Mouse (Mus musculus) lung, embryonic 14.5 days (tissue): ENCODE measurements around the gene Fbxl16. TPM values are rescaled to one million over a fixed set of nuclear protein-coding genes. Genes with fewer than 3 reads are reported as not detected.

Experiments used
- ATAC-seq: fragments of 200-750 bp; cut with Nextera tagmentation; 2 replicates; pipeline ENCODE4 v1.8.0; 2017; ENCODE audit warnings: mild to moderate bottlenecking, moderate TSS enrichment, moderate library complexity; ENCODE audit not compliant: insufficient read depth
- DNase-seq: peaks from one replicate; pipeline ENCODE4 v3.0.0-alpha.2; 2015
- H3K27ac ChIP-seq: fragments of 300-500 bp; sonication (generic); 2 replicates; pipeline ENCODE4 v1.5.1; 2014; ENCODE audit warnings: low read depth, mild to moderate bottlenecking, moderate library complexity
- H3K27me3 ChIP-seq: fragments of 300-500 bp; sonication (generic); 2 replicates; pipeline ENCODE4 v1.6.1; 2014; ENCODE audit warnings: low read length, control low read depth; ENCODE audit not compliant: insufficient read depth
- H3K36me3 ChIP-seq: fragments of 300-500 bp; sonication (generic); 2 replicates; pipeline ENCODE4 v1.6.1; 2014; ENCODE audit warnings: control low read depth; ENCODE audit not compliant: insufficient read depth
- H3K4me1 ChIP-seq: fragments of 300-500 bp; sonication (generic); 2 replicates; pipeline ENCODE4 v1.6.1; 2014; ENCODE audit warnings: antibody characterized with exemption, control low read depth; ENCODE audit not compliant: insufficient read depth
- H3K4me2 ChIP-seq: fragments of 300-500 bp; sonication (generic); 2 replicates; pipeline ENCODE4 v1.6.1; 2014; ENCODE audit warnings: mild to moderate bottlenecking
- H3K4me3 ChIP-seq: fragments of 300-500 bp; sonication (generic); 2 replicates; pipeline ENCODE4 v1.5.1; 2014; ENCODE audit warnings: low read depth, low read length
- H3K9ac ChIP-seq: fragments of 300-500 bp; sonication (generic); 2 replicates; pipeline ENCODE4 v1.6.1; 2014
- H3K9me3 ChIP-seq: fragments of 300-500 bp; sonication (generic); 2 replicates; pipeline ENCODE4 v1.6.1; 2016; ENCODE audit warnings: low read depth, low read length, control low read depth
- CTCF ChIP-seq: IDR thresholded peaks from 2 replicates; pipeline ENCODE4 v1.5.1; 2016; ENCODE audit warnings: antibody characterized with exemption, low read depth
- WGBS: fragments of 180-500 bp; shearing (Covaris S2); extraction: QIAGEN DNeasy Blood & Tissue Kit; methylation state at CpG from one replicate; pipeline ENCODE4 v1.1.7; 2014; 5-methylcytosine and 5-hydroxymethylcytosine counted together
- polyA plus RNA-seq: library from polyadenylated mRNA; unstranded; fragments of >200 nt; fragmentation: Nextera tagmentation; extraction: Ambion mirVana; gene quantifications from 2 replicates; pipeline ENCODE4 v1.2.1, GENCODE M21; 2014

The Fbxl16 gene
- polyA plus RNA-seq, 1 experiment from 2014 or later = 1.3 TPM

- Histone ChIP-seq H3K9ac (no peak overlapping the region), H3K4me3 (peak overlapping the region; percentile 62; the same call in 1 of the 2 replicates), H3K36me3 (no peaks in the 10 kb centered on the region), H3K27ac (no peak overlapping the region), H3K9me3 (no peaks in the 10 kb centered on the region), H3K4me1 (no peaks in the 10 kb centered on the region), H3K4me2 (peak overlapping the region; percentile 98), H3K27me3 (peaks cover 41% of the 10 kb centered on the region)
- 38% methylated on average over 5 of the region's 5 CpGs for WGBS
- DNase-seq (no peak), ATAC-seq (no peak)
- TF ChIP-seq CTCF = no peak
These were observed 857 bp upstream of the Fbxl16 start for GRCm38 (mm10) chr17:25808028-25808427.

- DNase-seq = no peak
- WGBS = 9% methylated on average over 25 of the region's 25 CpGs
- Histone ChIP-seq H3K36me3 (no peaks in the 10 kb centered on the region), H3K4me2 (peak overlapping the region; percentile 98), H3K27me3 (peaks cover 44% of the 10 kb centered on the region), H3K4me1 (no peaks in the 10 kb centered on the region), H3K9ac (peak overlapping the region; percentile 54; the same call in 1 of the 2 replicates), H3K4me3 (peak overlapping the region; percentile 62), H3K27ac (no peak overlapping the region), H3K9me3 (no peaks in the 10 kb centered on the region)
- no peak for TF ChIP-seq CTCF
- ATAC-seq = peak; percentile 22; the same call in 1 of the 2 replicates
These were observed 888 bp downstream of the Fbxl16 start for GRCm38 (mm10) chr17:25809606-25810340.

- 66% methylated on average over 4 of the region's 4 CpGs for WGBS
- no peaks in the 10 kb centered on the region for H3K36me3 ChIP-seq
- peaks cover 44% of the 10 kb centered on the region for H3K27me3 ChIP-seq
- H3K4me1 ChIP-seq = no peaks in the 10 kb centered on the region
- H3K27ac ChIP-seq = no peak overlapping the region
- no peak for ATAC-seq
- no peaks in the 10 kb centered on the region for H3K9me3 ChIP-seq
- no peak for DNase-seq
- TF ChIP-seq CTCF = no peak
- no peak overlapping the region for H3K9ac ChIP-seq
- no peak overlapping the region for H3K4me3 ChIP-seq
- no peak overlapping the region for H3K4me2 ChIP-seq
These were observed 2.0 kb downstream of the Fbxl16 start for GRCm38 (mm10) chr17:25810890-25811289.

- peak; percentile 78 for TF ChIP-seq CTCF
- Histone ChIP-seq H3K9ac (no peak overlapping the region), H3K36me3 (no peaks in the 10 kb centered on the region), H3K4me2 (no peak overlapping the region), H3K27me3 (peaks cover 49% of the 10 kb centered on the region), H3K4me1 (no peaks in the 10 kb centered on the region), H3K4me3 (no peak overlapping the region), H3K27ac (no peak overlapping the region), H3K9me3 (no peaks in the 10 kb centered on the region)
- WGBS = 2% methylated on average over 20 of the region's 20 CpGs
- DNase-seq (peak; percentile 96), ATAC-seq (peak; percentile 64)
These were observed 4.6 kb downstream of the Fbxl16 start for GRCm38 (mm10) chr17:25813471-25813870.

GRCm38 (mm10) chr17:25817662-25818061, 8.8 kb downstream of the Fbxl16 start:
- WGBS = 73% methylated on average over 11 of the region's 11 CpGs

GRCm38 (mm10) chr17:25818851-25819780, 10.2 kb downstream of the Fbxl16 start:
- Histone ChIP-seq H3K9me3 (no peaks in the 10 kb centered on the region), H3K4me1 (peaks cover 4% of the 10 kb centered on the region), H3K9ac (peak overlapping the region; percentile 3; the same call in 1 of the 2 replicates), H3K4me2 (peak overlapping the region; percentile 27; the same call in 1 of the 2 replicates), H3K36me3 (no peaks in the 10 kb centered on the region), H3K27ac (no peak overlapping the region), H3K4me3 (no peak overlapping the region; the same call in 1 of the 2 replicates), H3K27me3 (peaks cover 28% of the 10 kb centered on the region)
- ATAC-seq (no peak), DNase-seq (no peak)
- no peak for TF ChIP-seq CTCF
- 7% methylated on average over 46 of the region's 46 CpGs for WGBS

More at GRCm38 (mm10) chr17:25817662-25818061, 8.8 kb downstream of the Fbxl16 start:
- no peak for TF ChIP-seq CTCF
- no peak overlapping the region for H3K9ac ChIP-seq
- H3K27me3 ChIP-seq = peaks cover 31% of the 10 kb centered on the region
- no peak overlapping the region for H3K4me2 ChIP-seq
- ATAC-seq (no peak), DNase-seq (no peak)
- no peaks in the 10 kb centered on the region for H3K4me1 ChIP-seq
- H3K9me3 ChIP-seq = no peaks in the 10 kb centered on the region
- no peak overlapping the region for H3K27ac ChIP-seq
- H3K36me3 ChIP-seq = no peaks in the 10 kb centered on the region
- no peak overlapping the region for H3K4me3 ChIP-seq

- H3K27ac ChIP-seq = peak within 1 kb of the TSS; percentile 63
- TF ChIP-seq CTCF = no peak
- H3K27me3 ChIP-seq = peaks cover 20% of the 10 kb centered on the region
- peak within 1 kb of the TSS; percentile 98 for H3K4me2 ChIP-seq
- H3K36me3 ChIP-seq = peaks cover 30% of the 10 kb centered on the region
- H3K9me3 ChIP-seq = no peaks in the 10 kb centered on the region
- WGBS = under 1% methylated on average over 18 of the region's 18 CpGs
- DNase-seq = peak; percentile 96
- H3K4me1 ChIP-seq = peaks cover 16% of the 10 kb centered on the region
- peak; percentile 74 for ATAC-seq
- H3K9ac ChIP-seq = peak within 1 kb of the TSS; percentile 74
- H3K4me3 ChIP-seq = peak within 1 kb of the TSS; percentile 67
These were observed 14.6 kb downstream of the Fbxl16 start, which contains the start of gene Wdr24 for GRCm38 (mm10) chr17:25823452-25823851. Gene Wdr24 (plus strand): TSS chr17:25823627.
